Mouse (Mus musculus) heart, postnatal 0 days (tissue): ENCODE measurements at regions not wholly inside any gene's neighbourhood (a gene's known extent, or its start where the extent isn't known, plus 50 kb on each side); places are given as distances from the start of the nearest gene placed in this dataset.

Experiments
- CTCF ChIP-seq: IDR thresholded peaks from 2 replicates; pipeline ENCODE4 v1.5.1; 2016; ENCODE audit warnings: antibody characterized with exemption, control low read depth, low read depth
- EP300 ChIP-seq: IDR thresholded peaks from 2 replicates; pipeline ENCODE4 v1.6.1; 2016; ENCODE audit warnings: antibody characterized with exemption, low read depth

- TF ChIP-seq EP300 (no peak), CTCF (no peak)
Measured at GRCm38 (mm10) chr10:96374293-96375069, 238.1 kb downstream of the Gm5426 start.
